Mouse (Mus musculus): ENCODE measurements around the gene Stk17b. TPM values are rescaled to one million over a fixed set of nuclear protein-coding genes. Genes with fewer than 3 reads are reported as not detected.
"Not testable (repeated sequence)": the region's sequence is repeated elsewhere in the genome, so short reads cannot be mapped to it uniquely, and the experiment has no call there.

The Stk17b gene
- polyA plus RNA-seq, 1 experiment from 2014 or later = 20.6 TPM

GRCm38 (mm10) chr1:53748571-53748970 lies 36.5 kb downstream of the Stk17b start:
- ATAC-seq (ENCODE audit: borderline replicate concordance, extremely low read depth, low FRiP score, low TSS enrichment) = no peak
- no peaks in the 10 kb centered on the region for H3K9me3 ChIP-seq
- H3K4me2 ChIP-seq = no peak overlapping the region
- no peaks in the 10 kb centered on the region for H3K4me1 ChIP-seq
- H3K4me3 ChIP-seq = no peak overlapping the region
- H3K9ac ChIP-seq = no peak overlapping the region
- 34% methylated on average over 8 of the region's 11 CpGs for WGBS
- H3K27me3 ChIP-seq = no peaks in the 10 kb centered on the region
- H3K27ac ChIP-seq = no peak overlapping the region
- no peaks in the 10 kb centered on the region for H3K36me3 ChIP-seq

DNA sequence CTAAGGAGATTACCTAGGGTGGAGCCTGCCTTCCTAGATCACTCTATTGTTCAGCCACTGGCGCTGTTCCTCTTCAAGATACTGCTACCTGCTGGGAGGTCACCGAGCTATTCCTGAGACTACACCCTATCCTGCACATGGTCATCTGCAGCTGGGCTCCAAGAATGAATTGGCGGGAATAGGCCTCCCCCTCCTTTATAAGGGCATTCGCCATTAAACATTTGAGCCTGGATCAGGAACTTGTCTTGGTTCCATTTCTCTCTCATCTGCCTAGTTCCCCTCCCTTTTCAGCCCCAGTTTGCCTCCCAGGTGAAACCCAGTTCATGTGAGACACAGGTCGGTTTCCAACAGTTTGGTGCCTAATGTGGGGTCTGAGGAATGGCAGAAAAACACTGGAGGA lies 39.0 kb downstream of the Stk17b start:
- Histone ChIP-seq H3K27me3 (no peaks in the 10 kb centered on the region), H3K36me3 (no peaks in the 10 kb centered on the region), H3K4me1 (no peaks in the 10 kb centered on the region), H3K9ac (no peak overlapping the region), H3K4me2 (no peak overlapping the region), H3K9me3 (no peaks in the 10 kb centered on the region), H3K27ac (no peak overlapping the region), H3K4me3 (no peak overlapping the region)
- ATAC-seq (ENCODE audit: borderline replicate concordance, extremely low read depth, low FRiP score, low TSS enrichment) = no peak
- WGBS = 75% methylated on average over 5 of the region's 5 CpGs

- Histone ChIP-seq H3K4me1 (no peaks in the 10 kb centered on the region), H3K9ac (no peak overlapping the region), H3K9me3 (no peaks in the 10 kb centered on the region), H3K4me3 (no peak overlapping the region), H3K27ac (no peak overlapping the region), H3K27me3 (no peaks in the 10 kb centered on the region), H3K36me3 (no peaks in the 10 kb centered on the region), H3K4me2 (no peak overlapping the region)
- 68% methylated on average over 3 of the region's 3 CpGs for WGBS
- no peak for ATAC-seq (ENCODE audit: borderline replicate concordance, extremely low read depth, low FRiP score, low TSS enrichment)
Observed at GRCm38 (mm10) chr1:53741742-53742458, 43.1 kb downstream of the Stk17b start.

DNA sequence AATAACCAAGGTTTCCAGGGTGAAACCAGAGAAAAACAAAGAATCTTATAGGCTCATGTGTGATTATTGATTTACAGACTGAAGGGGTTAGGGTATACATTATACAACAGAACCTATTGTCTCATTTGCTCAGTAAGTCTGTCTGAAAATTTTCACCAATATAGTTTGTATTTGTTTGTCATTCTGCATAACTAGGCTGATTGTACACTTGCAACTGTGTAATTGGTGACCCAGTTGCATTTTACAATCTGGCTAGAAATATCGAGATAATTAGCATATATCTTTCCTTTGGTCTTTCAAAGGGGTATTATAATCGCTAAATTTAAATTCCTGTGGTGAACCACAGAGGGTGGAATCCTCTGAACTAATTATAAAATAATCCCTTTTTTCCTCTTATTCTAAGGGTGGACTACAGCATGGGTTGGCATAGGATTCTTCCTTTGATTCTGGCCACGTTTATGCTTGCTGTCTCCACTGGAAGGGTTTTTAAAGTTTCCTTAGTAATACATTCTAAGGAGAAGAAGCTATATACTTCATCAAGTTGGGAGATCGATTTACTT lies 44.2 kb downstream of the Stk17b start:
- H3K9ac ChIP-seq = no peak overlapping the region
- H3K9me3 ChIP-seq = no peaks in the 10 kb centered on the region
- no peaks in the 10 kb centered on the region for H3K4me1 ChIP-seq
- WGBS = 82% methylated on average over 4 of the region's 4 CpGs
- H3K4me2 ChIP-seq = no peak overlapping the region
- H3K36me3 ChIP-seq = no peaks in the 10 kb centered on the region
- H3K4me3 ChIP-seq = no peak overlapping the region
- no peaks in the 10 kb centered on the region for H3K27me3 ChIP-seq
- no peak for ATAC-seq (ENCODE audit: borderline replicate concordance, extremely low read depth, low FRiP score, low TSS enrichment)
- no peak overlapping the region for H3K27ac ChIP-seq

GRCm38 (mm10) chr1:53740077-53740776 lies 44.8 kb downstream of the Stk17b start:
- not testable (repeated sequence) for H3K4me3 ChIP-seq; H3K9me3 ChIP-seq; H3K4me2 ChIP-seq; H3K36me3 ChIP-seq; H3K27me3 ChIP-seq; H3K4me1 ChIP-seq; ATAC-seq (ENCODE audit: borderline replicate concordance, extremely low read depth, low FRiP score, low TSS enrichment); H3K27ac ChIP-seq; H3K9ac ChIP-seq
- 69% methylated on average over 4 of the region's 4 CpGs for WGBS

GRCm38 (mm10) chr1:53736583-53736982 lies 48.4 kb downstream of the Stk17b start:
- H3K36me3 ChIP-seq = no peaks in the 10 kb centered on the region
- no peak overlapping the region for H3K27ac ChIP-seq
- no peak overlapping the region for H3K4me2 ChIP-seq
- ATAC-seq (ENCODE audit: borderline replicate concordance, extremely low read depth, low FRiP score, low TSS enrichment) = no peak
- H3K27me3 ChIP-seq = no peaks in the 10 kb centered on the region
- no peaks in the 10 kb centered on the region for H3K9me3 ChIP-seq
- H3K4me1 ChIP-seq = no peaks in the 10 kb centered on the region
- no peak overlapping the region for H3K9ac ChIP-seq
- WGBS = 92% methylated on average over 3 of the region's 3 CpGs
- no peak overlapping the region for H3K4me3 ChIP-seq

DNA sequence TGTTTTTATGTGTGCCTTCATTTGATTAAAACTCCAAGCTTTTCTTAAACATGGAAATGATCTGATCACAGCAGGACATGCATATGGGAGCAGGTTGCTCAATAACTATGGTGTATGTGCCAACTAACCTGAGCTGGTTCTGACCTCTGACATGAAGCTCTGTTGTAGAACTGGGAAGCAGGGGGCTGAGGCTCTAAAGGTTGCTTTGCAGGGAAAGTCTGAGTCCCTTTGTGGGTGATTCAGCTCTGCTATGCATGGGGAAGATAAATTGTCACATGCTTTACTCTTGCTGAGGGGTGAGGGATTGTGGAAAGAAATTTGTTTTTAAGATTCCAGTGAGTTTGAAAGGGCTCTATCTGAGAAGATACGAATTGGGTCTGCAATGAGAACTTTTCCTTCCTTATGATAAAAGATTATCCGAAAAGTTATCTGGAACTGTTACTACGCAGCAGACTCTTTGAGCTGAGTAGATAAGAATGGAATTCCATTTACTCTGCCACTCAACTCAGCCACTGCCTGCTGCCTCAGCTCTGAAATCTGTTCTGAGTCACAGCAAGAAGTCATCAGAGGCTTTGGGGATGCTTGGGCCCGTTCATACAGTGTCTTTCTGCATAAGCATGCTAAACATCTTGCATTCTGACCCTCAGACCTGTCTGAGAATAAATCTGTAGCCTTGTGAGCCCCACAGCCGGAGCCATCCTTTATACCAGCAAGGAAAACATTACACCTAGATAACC lies 56.4 kb downstream of the Stk17b start:
- Histone ChIP-seq H3K36me3 (no peaks in the 10 kb centered on the region), H3K27ac (no peak overlapping the region), H3K9me3 (no peaks in the 10 kb centered on the region), H3K4me3 (no peak overlapping the region), H3K27me3 (no peaks in the 10 kb centered on the region), H3K4me2 (no peak overlapping the region), H3K9ac (no peak overlapping the region), H3K4me1 (no peaks in the 10 kb centered on the region)
- ATAC-seq (ENCODE audit: borderline replicate concordance, extremely low read depth, low FRiP score, low TSS enrichment) = no peak
- WGBS = 23% methylated on average over 5 of the region's 5 CpGs

- Histone ChIP-seq H3K9ac (no peak overlapping the region), H3K4me3 (no peak overlapping the region), H3K27ac (no peak overlapping the region), H3K4me1 (no peaks in the 10 kb centered on the region), H3K36me3 (no peaks in the 10 kb centered on the region), H3K27me3 (no peaks in the 10 kb centered on the region), H3K4me2 (no peak overlapping the region), H3K9me3 (no peaks in the 10 kb centered on the region)
- ATAC-seq (ENCODE audit: borderline replicate concordance, extremely low read depth, low FRiP score, low TSS enrichment) = no peak
- 87% methylated on average over 2 of the region's 2 CpGs for WGBS
Observed at GRCm38 (mm10) chr1:53726883-53727282, 58.1 kb downstream of the Stk17b start.

GRCm38 (mm10) chr1:53721353-53721752 lies 63.7 kb downstream of the Stk17b start:
- Histone ChIP-seq H3K9ac (no peak overlapping the region), H3K27me3 (no peaks in the 10 kb centered on the region), H3K27ac (no peak overlapping the region), H3K4me2 (no peak overlapping the region), H3K4me3 (no peak overlapping the region), H3K9me3 (no peaks in the 10 kb centered on the region), H3K4me1 (no peaks in the 10 kb centered on the region), H3K36me3 (no peaks in the 10 kb centered on the region)
- no peak for ATAC-seq (ENCODE audit: borderline replicate concordance, extremely low read depth, low FRiP score, low TSS enrichment)

- Histone ChIP-seq H3K4me2 (no peak overlapping the region), H3K4me3 (no peak overlapping the region), H3K27ac (no peak overlapping the region), H3K4me1 (no peaks in the 10 kb centered on the region), H3K36me3 (no peaks in the 10 kb centered on the region), H3K27me3 (no peaks in the 10 kb centered on the region), H3K9me3 (no peaks in the 10 kb centered on the region), H3K9ac (no peak overlapping the region)
- WGBS = 45% methylated on average over 5 of the region's 5 CpGs
- no peak for ATAC-seq (ENCODE audit: borderline replicate concordance, extremely low read depth, low FRiP score, low TSS enrichment)
Observed at GRCm38 (mm10) chr1:53720601-53721351, 64.2 kb downstream of the Stk17b start.

DNA sequence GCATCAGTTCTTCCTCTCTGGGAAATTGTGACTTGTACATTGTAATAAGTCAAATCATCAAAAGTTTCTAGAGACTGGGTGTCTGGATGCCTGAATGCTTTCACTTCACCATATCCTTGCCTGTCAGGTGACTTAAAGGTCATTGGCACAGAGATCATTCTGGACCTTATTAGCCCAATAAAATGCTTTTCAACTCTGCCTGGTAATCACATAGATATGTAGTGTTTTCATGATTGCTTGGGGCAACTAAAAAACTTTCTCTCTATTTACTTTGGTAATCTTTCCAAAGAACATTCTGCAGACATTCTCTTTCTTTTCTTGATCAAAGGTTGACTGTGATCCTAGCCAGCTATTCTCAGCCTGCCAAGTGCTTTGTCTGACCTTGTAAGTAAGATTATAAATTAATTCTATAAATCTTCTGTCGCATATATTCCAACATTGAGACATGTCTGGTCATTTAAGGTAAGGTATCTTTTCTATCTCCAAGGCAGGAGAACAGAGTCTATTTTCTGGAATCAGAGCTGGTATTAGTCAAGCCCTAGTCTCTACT lies 69.0 kb downstream of the Stk17b start:
- H3K4me2 ChIP-seq = no peak overlapping the region
- no peaks in the 10 kb centered on the region for H3K4me1 ChIP-seq
- 88% methylated on average over 1 of the region's 1 CpGs for WGBS
- no peaks in the 10 kb centered on the region for H3K9me3 ChIP-seq
- no peak overlapping the region for H3K27ac ChIP-seq
- H3K4me3 ChIP-seq = no peak overlapping the region
- no peak overlapping the region for H3K9ac ChIP-seq
- ATAC-seq (ENCODE audit: borderline replicate concordance, extremely low read depth, low FRiP score, low TSS enrichment) = no peak
- H3K36me3 ChIP-seq = no peaks in the 10 kb centered on the region
- no peaks in the 10 kb centered on the region for H3K27me3 ChIP-seq

Measured in lung, embryonic 15.5 days (tissue).